Mouse (Mus musculus): ENCODE results near the gene Mmp25. TPM values are rescaled to one million over a fixed set of nuclear protein-coding genes. Genes with fewer than 3 reads are reported as not detected.
"Not testable (repeated sequence)": the region's sequence is repeated elsewhere in the genome, so short reads cannot be mapped to it uniquely, and the experiment has no call there.

The Mmp25 gene
- total and polyA plus RNA-seq, 2 experiments: under 0.01 to 0.10 TPM

DNA sequence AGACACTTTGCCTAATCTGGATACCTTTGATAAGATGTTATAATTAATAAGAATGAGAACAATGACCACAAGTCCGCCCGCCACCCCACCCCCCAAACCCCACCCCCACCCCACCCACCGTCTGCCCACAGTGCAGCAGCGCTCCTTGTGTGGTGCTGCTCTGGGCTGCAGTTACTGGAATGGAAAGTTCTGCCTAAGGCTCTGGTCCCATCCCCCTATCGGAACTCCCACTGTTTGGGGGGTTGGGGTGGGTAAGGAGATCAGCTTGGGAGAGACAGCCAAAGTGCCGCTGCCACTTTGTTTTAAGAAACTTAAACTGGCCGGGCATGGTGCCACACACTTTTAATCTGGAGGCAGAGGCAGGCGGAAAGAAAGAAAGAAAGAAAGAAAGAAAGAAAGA is 42.0 kb downstream of the Mmp25 start:
- no peaks in the 10 kb centered on the region for H3K36me3 ChIP-seq (ENCODE audit: control insufficient read depth, insufficient read depth, low read length)
- no peak overlapping the region for H3K9ac ChIP-seq (ENCODE audit: low read depth, low read length)
- H3K27ac ChIP-seq (replicated peaks; ENCODE audit: insufficient read depth, low read depth, low read length): no peak overlapping the region
- no peaks in the 10 kb centered on the region for H3K79me2 ChIP-seq (ENCODE audit: control insufficient read depth, insufficient read depth, low read length)
- TF ChIP-seq CTCF (IDR thresholded peaks at IDR 0.05; ENCODE audit: low read depth, low read length): no peak
- no peak for TF ChIP-seq POLR2A (IDR thresholded peaks at IDR 0.05; ENCODE audit: extremely low read depth, insufficient read depth, low read length)
- H3K4me3 ChIP-seq (ENCODE audit: insufficient read depth, low read depth, low read length): no peak overlapping the region
- no peaks in the 10 kb centered on the region for H3K27me3 ChIP-seq (ENCODE audit: control insufficient read depth, insufficient read depth, low read length)
- peaks cover 3% of the 10 kb centered on the region for H3K4me1 ChIP-seq (ENCODE audit: control insufficient read depth, insufficient read depth, low read length)
- no peak for DNase-seq (ENCODE audit: extremely low read depth, low read depth, low spot score)
- WGBS: 65% methylated on average over 8 of the region's 8 CpGs

DNA sequence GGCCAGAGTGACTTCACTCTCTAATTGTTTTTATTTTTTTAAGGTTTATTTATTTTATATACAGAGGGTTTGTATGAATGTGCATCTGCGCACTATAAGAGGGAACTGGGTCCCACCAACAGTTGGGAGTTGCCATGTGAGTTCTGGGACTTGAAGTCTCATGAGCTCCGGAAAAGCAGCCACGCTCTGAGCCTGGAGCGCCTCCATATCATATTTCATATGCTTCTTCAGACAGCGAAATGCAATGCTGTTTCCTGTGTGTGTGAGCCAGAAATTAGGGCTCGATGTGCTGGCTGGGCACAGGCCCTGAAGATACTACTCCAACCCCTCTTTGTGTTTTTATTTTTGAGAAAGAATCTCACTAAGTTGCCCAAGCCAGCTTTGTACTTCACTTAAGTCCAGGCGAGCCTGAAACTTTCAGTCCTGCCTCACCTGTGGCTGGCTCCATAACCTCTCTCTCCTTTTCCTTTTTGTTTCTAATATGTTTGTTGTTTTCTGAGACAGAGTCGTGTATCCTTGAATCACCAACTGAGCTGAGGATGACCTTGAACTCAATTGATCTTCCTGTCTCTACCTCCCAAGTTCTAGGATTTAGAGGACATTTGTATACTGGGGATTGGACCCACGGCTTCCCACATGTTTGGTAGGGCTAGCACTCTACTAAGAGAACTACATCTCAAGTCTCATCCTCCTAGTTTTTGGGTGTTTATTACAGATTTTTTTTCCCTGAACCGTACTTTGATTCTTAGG is 43.1 kb downstream of the Mmp25 start:
- H3K27ac ChIP-seq (replicated peaks; ENCODE audit: insufficient read depth, low read depth, low read length): no peak overlapping the region
- TF ChIP-seq POLR2A (IDR thresholded peaks at IDR 0.05; ENCODE audit: extremely low read depth, insufficient read depth, low read length): no peak
- no peak for TF ChIP-seq CTCF (IDR thresholded peaks at IDR 0.05; ENCODE audit: low read depth, low read length)
- WGBS: 71% methylated on average over 10 of the region's 10 CpGs
- H3K36me3 ChIP-seq (ENCODE audit: control insufficient read depth, insufficient read depth, low read length): no peaks in the 10 kb centered on the region
- no peak for DNase-seq (ENCODE audit: extremely low read depth, low read depth, low spot score)
- no peaks in the 10 kb centered on the region for H3K27me3 ChIP-seq (ENCODE audit: control insufficient read depth, insufficient read depth, low read length)
- H3K9ac ChIP-seq (ENCODE audit: low read depth, low read length): no peak overlapping the region
- no peak overlapping the region for H3K4me3 ChIP-seq (ENCODE audit: insufficient read depth, low read depth, low read length)
- H3K79me2 ChIP-seq (ENCODE audit: control insufficient read depth, insufficient read depth, low read length): no peaks in the 10 kb centered on the region
- H3K4me1 ChIP-seq (ENCODE audit: control insufficient read depth, insufficient read depth, low read length): peaks cover 3% of the 10 kb centered on the region

DNA sequence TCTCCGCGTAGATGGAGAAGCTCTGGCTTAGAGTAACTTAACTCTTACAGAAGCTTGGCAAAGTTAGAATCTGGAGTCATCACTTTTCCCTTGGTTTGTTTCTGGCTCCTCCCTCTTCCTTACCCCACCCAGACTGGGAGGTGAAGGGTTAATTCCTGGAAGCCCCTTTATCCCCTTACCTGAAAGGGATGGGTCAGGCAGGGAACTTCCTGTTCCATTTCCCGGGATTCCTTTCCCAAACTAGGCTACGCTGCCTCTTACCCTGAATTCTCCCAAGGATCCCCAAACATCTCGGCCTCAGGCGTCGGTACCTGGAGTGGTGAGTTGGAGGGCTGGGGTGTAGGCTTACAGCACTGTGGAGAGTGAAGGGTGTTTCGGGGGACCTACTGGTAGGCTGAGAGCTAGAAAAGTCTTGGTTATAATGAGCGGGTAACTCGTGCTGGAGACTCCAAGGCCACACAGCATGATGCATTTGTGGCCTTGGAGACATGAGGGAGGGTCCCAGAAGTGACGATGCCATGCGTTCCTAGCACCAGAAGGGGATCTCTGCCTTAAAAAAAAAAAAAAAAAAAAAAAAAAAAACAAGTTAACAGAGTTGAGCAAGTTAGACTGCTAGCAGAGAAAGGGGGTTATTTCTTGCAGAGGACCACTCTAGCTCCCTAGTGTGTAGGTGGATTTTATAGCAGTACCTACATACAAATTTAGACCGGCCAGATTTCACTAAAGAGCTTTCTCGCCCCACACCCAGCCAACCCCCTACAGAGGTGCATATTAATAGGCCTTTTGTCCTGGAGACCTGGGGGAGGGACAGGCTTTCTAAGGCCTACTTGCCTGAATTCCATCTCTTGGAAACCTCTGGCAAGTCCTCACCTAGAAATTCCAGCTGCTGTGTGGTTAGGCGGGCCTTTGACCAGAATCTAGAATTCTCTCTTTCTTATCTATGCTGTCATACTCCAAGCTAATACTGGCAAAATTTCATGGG is 44.1 kb downstream of the Mmp25 start, which contains the start of gene Zscan10:
TSS of gene Zscan10 (plus strand) at position 216 of the 982 bp plus-strand sequence.
- TF ChIP-seq CTCF (IDR thresholded peaks at IDR 0.05; ENCODE audit: low read depth, low read length): no peak
- TF ChIP-seq POLR2A (IDR thresholded peaks at IDR 0.05; ENCODE audit: extremely low read depth, insufficient read depth, low read length): no peak
- no peak within 1 kb of the TSS for H3K9ac ChIP-seq (ENCODE audit: low read depth, low read length)
- no peaks in the 10 kb centered on the region for H3K79me2 ChIP-seq (ENCODE audit: control insufficient read depth, insufficient read depth, low read length)
- no peak for DNase-seq (ENCODE audit: extremely low read depth, low read depth, low spot score)
- no peak within 1 kb of the TSS for H3K4me3 ChIP-seq (ENCODE audit: insufficient read depth, low read depth, low read length)
- no peaks in the 10 kb centered on the region for H3K27me3 ChIP-seq (ENCODE audit: control insufficient read depth, insufficient read depth, low read length)
- WGBS: 85% methylated on average over 15 of the region's 15 CpGs
- no peaks in the 10 kb centered on the region for H3K36me3 ChIP-seq (ENCODE audit: control insufficient read depth, insufficient read depth, low read length)
- no peak within 1 kb of the TSS for H3K27ac ChIP-seq (replicated peaks; ENCODE audit: insufficient read depth, low read depth, low read length)
- H3K4me1 ChIP-seq (ENCODE audit: control insufficient read depth, insufficient read depth, low read length): peaks cover 3% of the 10 kb centered on the region

DNA sequence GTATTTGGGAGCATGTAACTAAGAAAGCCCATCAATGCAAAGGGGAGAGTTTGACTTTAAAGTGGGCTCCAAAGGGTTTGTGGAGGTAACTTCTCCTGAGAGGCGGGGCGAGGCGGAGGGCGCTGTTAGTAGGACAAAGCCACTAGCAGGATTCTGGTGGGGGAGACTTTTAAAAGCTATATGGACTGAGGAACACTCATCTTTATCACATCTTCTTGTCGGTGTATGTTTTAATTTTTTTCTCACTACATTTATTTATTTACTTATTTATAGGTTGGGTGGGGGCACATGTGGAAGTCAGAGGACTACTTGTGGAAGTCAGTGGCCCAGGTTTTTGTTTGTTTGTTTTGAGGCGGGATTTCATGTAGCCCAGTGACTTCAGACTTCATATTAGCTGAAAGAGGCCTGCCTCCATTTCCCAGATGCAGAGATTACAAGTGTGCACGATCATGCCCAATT is 45.4 kb downstream of the Mmp25 start:
- H3K79me2 ChIP-seq (ENCODE audit: control insufficient read depth, insufficient read depth, low read length): no peaks in the 10 kb centered on the region
- TF ChIP-seq CTCF (IDR thresholded peaks at IDR 0.05; ENCODE audit: low read depth, low read length) (no peak), POLR2A (IDR thresholded peaks at IDR 0.05; ENCODE audit: extremely low read depth, insufficient read depth, low read length) (no peak)
- 31% methylated on average over 7 of the region's 7 CpGs for WGBS

DNA sequence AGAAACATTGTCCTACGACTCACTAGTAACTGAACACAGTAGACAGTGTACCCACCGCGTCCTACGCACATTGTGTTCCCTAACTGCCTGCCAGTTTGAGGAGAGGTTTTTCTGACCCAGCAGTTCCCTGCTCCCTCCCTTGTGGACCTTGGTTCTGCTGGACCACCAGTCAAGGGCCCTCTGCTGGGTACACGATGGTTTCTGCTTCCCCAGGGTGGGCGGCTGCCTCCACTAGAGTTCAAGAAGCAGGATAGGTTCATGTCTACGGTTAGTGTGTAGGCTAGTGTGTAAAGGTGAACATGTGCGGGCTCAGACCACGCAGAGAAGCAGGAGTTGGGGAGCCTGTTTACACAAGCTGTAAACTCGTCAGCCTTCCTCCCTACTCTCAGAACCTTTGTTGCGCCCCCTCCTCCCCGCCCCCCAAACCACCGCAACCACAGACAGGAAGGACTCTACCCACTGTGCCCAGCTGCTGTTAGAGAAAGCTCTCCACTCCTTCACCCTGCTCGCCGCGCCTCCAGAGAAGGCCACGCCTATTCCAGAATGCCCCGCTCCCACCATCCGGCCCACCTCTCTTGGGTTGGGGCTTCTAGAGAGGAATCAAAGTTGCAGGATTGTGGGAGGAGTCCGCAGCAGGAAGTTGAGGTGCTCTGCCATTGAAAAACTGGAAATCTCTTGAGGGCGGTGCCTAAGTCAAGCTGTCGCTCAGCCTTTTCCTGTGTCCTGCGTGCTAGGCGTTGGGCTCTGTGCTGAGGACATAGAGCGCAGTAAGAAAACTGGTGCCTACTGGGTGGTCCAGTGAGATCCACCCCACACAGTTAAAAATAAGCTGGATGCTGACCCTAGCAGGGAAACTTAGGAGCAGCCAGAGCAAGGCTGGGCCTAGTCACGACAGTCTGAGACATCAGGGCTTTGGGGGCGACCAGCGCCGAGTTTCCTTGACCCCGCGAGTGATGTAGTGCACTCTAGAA is 46.2 kb downstream of the Mmp25 start, which contains the start of gene Zfp13:
TSS of gene Zfp13 (minus strand) at position 906 of the 971 bp plus-strand sequence.
- TF ChIP-seq CTCF (IDR thresholded peaks at IDR 0.05; ENCODE audit: low read depth, low read length): no peak
- TF ChIP-seq POLR2A (IDR thresholded peaks at IDR 0.05; ENCODE audit: extremely low read depth, insufficient read depth, low read length): peak; percentile 64
- WGBS: 4% methylated on average over 31 of the region's 31 CpGs
- no peaks in the 10 kb centered on the region for H3K36me3 ChIP-seq (ENCODE audit: control insufficient read depth, insufficient read depth, low read length)
- H3K27me3 ChIP-seq (ENCODE audit: control insufficient read depth, insufficient read depth, low read length): no peaks in the 10 kb centered on the region
- peaks cover 3% of the 10 kb centered on the region for H3K4me1 ChIP-seq (ENCODE audit: control insufficient read depth, insufficient read depth, low read length)
- H3K4me3 ChIP-seq (ENCODE audit: insufficient read depth, low read depth, low read length): peak within 1 kb of the TSS; percentile 56
- no peaks in the 10 kb centered on the region for H3K79me2 ChIP-seq (ENCODE audit: control insufficient read depth, insufficient read depth, low read length)
- peak within 1 kb of the TSS; percentile 66 for H3K9ac ChIP-seq (ENCODE audit: low read depth, low read length)
- DNase-seq (ENCODE audit: extremely low read depth, low read depth, low spot score): peak; percentile 94
- peak within 1 kb of the TSS; percentile 42 for H3K27ac ChIP-seq (replicated peaks; ENCODE audit: insufficient read depth, low read depth, low read length)

More for the DNA sequence above, 45.4 kb downstream of the Mmp25 start:
- H3K36me3 ChIP-seq (ENCODE audit: control insufficient read depth, insufficient read depth, low read length): no peaks in the 10 kb centered on the region
- peak overlapping the region; percentile 66 for H3K9ac ChIP-seq (ENCODE audit: low read depth, low read length)
- peaks cover 3% of the 10 kb centered on the region for H3K4me1 ChIP-seq (ENCODE audit: control insufficient read depth, insufficient read depth, low read length)
- no peaks in the 10 kb centered on the region for H3K27me3 ChIP-seq (ENCODE audit: control insufficient read depth, insufficient read depth, low read length)
- H3K27ac ChIP-seq (replicated peaks; ENCODE audit: insufficient read depth, low read depth, low read length): peak overlapping the region; percentile 42
- DNase-seq (ENCODE audit: extremely low read depth, low read depth, low spot score): no peak
- peak overlapping the region; percentile 56 for H3K4me3 ChIP-seq (ENCODE audit: insufficient read depth, low read depth, low read length)

DNA sequence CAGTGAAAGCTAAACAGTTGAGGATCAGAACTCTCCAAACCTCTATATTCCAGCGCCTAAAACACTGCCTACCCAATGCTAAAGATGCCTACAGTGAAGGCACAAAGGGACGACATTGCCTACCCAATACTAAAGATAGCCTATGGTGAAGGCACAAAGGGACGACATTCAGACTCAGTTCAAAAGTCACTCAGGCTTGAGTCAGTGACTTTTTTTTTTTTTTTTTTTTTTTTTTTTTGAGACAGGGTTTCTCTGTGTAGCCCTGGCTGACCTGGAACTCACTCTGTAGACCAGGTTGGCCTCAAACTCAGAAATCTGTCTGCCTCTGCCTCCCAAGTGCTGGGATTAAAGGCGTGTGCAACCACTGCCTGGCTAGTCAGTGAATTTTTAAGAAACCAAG is 49.9 kb downstream of the Mmp25 start:
- not testable (repeated sequence) for H3K27me3 ChIP-seq (ENCODE audit: control insufficient read depth, insufficient read depth, low read length); H3K9ac ChIP-seq (ENCODE audit: low read depth, low read length); H3K36me3 ChIP-seq (ENCODE audit: control insufficient read depth, insufficient read depth, low read length); H3K4me1 ChIP-seq (ENCODE audit: control insufficient read depth, insufficient read depth, low read length); H3K4me3 ChIP-seq (ENCODE audit: insufficient read depth, low read depth, low read length); H3K79me2 ChIP-seq (ENCODE audit: control insufficient read depth, insufficient read depth, low read length); H3K27ac ChIP-seq (replicated peaks; ENCODE audit: insufficient read depth, low read depth, low read length); DNase-seq (ENCODE audit: extremely low read depth, low read depth, low spot score)
- WGBS: 83% methylated on average over 4 of the region's 4 CpGs
